Mouse (Mus musculus): ENCODE data around the gene Olfr765.
A peak's percentile ranks its signal among the peaks of the same experiment; 100 is the strongest.
"Not testable (repeated sequence)": the region's sequence is repeated elsewhere in the genome, so short reads cannot be mapped to it uniquely, and the experiment has no call there.

Gene Olfr765

DNA sequence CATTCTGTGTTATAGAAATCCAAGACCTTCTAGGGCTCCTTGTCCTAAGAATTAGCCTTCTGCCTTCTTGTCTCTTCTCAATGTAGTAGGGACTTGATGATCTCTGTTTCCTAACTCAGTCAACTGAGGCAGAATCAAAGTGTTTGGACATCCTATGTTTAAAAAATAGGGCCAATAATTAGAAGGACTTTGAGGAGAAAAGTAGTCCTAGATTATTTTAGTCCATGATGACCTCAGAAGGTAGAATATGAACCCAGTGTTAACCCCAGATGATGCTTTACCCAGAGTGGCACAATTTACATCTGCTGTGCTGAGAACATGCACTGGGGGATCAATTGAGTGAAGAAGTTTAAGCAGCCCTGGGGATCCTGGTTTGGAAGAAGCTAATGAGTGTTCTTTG is at the start of gene Olfr765:
Gene Olfr765 (minus strand): TSS at position 101 of the 400 bp plus-strand sequence.
- not testable (repeated sequence) for DNase-seq

DNA sequence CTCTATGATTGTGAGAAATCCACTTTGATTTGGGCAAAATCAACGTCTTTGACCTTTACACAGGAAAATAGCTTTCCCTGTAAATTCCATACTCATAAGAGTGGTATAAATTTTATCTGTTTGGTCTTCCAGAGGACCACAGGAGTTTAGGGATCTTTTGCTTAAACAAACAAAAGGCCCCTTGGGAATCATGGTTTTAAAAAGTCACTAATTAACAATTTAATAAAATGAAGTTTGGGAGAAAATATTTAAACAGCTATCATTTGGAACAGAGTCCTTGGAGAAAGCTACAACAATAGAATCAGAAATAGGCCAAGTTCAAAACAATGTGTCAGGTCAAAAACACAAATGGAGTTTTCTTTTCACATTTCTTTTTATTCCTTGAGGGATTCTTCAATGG is 49.5 kb upstream of the Olfr765 start, which contains the start of gene Olfr768:
Gene Olfr768 (minus strand): TSS at position 101 of the 400 bp plus-strand sequence.
- DNase-seq, result no peak

DNA sequence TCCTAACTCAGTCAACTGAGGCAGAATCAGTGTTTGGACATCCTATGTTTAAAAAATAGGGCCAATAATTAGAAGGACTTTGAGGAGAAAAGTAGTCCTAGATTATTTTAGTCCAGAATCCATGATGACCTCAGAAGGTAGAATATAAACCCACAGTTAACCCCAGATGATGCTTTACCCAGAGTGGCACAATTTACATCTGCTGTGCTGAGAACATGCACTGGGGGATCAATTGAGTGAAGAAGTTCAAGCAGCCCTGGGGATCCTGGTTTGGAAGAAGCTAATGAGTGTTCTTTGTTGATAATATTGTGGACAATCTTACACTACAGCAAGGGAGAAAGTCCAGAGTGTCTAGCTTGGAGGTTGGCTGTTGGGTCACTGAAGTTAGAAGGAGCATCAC is 33.0 kb upstream of the Olfr765 start, which contains the start of gene Olfr767:
Gene Olfr767 (minus strand): TSS at position 101 of the 400 bp plus-strand sequence.
- not testable (repeated sequence) for DNase-seq

DNA sequence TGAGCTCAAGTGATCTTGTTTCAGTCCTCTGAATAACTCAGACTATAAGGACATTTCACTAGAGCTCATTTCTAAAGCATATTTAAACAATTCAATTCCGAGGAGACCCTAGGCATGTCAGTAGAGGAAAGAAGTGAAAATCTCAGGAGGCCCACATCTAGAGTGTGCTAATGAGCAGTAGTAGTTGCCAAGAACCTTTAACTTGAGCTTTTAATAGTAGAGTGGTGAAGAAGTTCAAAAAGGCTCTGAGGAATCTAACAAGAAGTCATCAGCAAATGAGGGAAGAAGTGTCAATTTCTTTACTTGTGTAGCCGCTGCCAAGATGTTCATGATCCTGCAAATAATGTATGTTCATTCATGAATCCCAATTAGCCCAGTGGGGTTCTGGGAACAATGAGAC is 19.1 kb upstream of the Olfr765 start, which contains the start of gene Olfr766-ps1:
Gene Olfr766-ps1 (minus strand): TSS at position 101 of the 400 bp plus-strand sequence.
- DNase-seq, result no peak

DNA sequence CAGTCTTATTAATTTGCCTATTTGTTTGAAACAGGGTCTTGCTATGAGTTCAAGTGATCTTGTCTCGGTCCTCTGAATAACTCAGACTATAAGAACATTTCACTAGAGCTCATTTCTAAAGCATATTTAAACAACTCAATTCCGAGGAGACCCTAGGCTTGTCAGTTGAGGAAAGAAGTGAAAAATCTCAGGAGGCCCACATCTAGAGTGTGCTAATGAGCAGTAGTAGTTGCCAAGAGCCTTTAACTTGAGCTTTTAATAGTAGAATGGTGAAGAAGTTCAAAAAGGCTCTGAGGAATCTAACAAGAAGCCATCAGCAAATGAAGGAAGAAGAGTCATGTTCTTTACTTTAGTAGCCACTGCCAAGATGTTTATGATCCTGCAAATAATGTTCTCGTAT is 10.0 kb downstream of the Olfr765 start, which contains the start of gene Olfr764-ps1:
Gene Olfr764-ps1 (minus strand): TSS at position 101 of the 400 bp plus-strand sequence.
- no peak for DNase-seq

DNA sequence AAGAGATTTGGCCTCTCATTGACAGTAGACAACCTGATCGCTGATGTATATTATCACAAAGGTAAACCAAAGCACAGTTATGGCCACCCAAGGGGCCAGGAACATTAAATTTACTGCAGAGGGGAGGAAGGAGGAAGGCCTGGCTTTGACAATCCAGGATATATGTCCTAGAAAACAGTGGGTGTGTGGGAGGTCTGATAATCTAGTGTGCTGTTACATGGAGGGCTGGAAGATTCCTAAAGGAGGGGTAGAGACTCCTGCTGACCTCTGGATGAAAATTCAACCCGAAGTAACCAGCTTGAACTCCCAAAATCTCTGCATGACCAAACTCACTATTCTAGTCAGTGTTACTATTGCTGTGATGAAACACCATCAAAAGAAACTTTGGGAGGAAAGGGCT is 21.5 kb downstream of the Olfr765 start:
- DNase-seq, result no peak

DNA sequence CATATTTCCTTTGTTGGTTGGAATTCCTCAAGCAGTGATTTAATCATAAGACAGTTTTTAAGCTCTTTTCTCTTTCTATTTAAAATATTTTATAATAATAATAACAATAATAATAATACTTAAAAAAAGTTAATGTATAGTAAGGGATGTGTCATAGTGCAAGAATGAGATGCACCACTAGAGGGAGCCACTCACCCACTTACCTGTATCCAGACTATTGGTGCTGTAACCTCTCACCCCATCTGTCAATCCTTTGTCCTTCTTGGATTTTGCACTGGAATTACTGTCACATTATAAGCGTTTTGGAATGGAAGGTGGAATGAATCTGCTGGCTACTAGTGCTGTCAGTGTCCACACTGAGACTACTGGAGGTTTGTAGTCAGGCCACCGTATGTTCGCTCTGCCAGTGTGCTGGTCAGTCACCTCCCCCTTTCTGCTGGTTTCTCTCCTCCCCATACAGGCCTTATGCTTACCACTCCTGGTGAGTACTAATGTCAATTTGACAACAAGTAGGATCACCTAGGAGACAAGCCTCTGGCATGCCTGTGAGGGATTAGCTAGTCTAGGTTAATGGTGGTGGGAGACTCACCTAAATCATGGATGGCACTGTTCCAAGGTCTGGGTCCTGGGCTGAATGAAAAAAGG is 23.7 kb downstream of the Olfr765 start:
- DNase-seq, result peak; percentile 36

DNA sequence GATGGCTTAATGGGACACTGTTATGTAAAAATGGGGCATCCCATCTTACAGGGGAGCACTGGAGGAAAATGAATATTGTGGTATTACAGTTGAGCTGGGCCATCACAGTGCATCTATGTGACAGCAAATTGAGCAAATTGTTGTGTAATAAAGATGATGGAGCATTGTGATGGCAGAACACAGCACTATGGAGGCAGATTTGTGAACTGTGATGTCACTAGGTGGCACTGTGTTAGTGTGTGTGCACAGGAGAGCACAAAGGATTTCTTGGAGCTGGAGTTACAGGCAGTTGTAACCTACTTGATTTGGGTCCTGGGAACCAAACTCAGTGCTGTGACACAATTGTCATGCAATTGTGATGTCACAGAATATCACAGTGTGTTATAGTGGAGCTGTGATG is 26.5 kb downstream of the Olfr765 start:
- DNase-seq, result no peak

DNA sequence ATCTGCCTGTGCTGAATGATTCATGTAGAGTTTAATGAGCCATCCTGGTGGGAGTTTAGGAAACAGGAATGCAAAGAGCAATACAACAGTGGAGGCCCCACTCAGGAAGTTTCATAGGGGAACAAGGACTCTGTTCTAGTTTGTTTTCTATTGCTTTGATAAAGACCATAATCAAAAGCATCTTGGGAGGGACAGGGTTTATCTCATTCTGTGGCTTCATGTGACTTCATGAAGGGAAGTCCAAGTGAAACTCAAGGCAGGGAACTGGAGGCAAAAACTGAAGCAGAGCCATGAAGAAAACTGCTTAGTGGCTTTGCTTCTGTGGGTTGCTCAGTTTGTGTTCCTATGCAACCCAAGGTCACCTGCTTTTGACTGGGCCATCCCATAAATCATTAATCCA is 35.3 kb downstream of the Olfr765 start:
- DNase-seq, result no peak

DNA sequence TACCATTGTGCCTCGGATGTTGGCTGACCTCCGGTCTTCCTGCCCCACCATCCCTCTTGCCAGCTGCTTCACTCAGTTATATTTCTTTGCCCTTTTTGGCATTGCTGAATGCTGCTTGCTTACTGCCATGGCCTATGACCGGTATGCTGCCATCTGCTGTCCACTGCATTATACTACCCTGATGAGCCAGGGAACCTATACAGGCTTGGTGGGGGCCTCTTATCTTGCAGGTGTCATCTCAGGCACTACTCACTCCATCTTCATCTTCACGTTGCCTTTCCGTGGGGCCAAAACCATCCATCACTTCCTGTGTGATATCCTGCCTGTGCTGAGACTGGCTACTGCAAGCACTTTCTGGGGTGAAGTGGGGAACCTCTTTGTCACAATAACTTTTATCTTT is 38.3 kb downstream of the Olfr765 start:
- DNase-seq, result not testable (repeated sequence)

DNA sequence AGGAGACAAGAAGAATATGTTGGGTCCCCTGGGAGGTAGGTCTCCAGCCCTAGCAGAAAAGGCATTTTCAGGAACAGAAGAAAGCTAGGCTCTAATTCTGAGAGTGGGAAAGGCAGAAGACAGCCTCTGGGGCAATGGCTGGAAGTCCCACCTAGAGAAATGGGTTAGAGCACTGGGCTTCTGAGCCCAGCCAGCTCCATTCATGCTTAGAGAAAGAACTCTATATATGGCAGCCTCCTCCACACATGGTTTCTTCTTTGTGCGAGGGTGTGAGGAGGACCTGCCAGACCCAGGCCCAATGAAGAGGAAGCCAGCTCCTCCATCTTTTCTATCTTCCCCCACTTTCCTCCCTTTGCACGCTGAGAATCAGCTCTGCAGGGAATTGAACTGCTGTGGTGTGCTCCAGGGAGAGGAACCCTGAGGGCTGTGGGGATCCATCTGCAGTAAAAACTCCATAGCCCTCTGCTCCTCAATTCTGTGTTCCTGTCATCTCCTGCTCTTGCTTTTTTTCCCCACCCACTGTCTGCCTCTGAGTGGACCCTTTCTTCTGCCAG is 39.4 kb downstream of the Olfr765 start, which contains the start of gene Olfr763:
Gene Olfr763 (plus strand): TSS at position 504 of the 554 bp plus-strand sequence.
- DNase-seq, result no peak

DNA sequence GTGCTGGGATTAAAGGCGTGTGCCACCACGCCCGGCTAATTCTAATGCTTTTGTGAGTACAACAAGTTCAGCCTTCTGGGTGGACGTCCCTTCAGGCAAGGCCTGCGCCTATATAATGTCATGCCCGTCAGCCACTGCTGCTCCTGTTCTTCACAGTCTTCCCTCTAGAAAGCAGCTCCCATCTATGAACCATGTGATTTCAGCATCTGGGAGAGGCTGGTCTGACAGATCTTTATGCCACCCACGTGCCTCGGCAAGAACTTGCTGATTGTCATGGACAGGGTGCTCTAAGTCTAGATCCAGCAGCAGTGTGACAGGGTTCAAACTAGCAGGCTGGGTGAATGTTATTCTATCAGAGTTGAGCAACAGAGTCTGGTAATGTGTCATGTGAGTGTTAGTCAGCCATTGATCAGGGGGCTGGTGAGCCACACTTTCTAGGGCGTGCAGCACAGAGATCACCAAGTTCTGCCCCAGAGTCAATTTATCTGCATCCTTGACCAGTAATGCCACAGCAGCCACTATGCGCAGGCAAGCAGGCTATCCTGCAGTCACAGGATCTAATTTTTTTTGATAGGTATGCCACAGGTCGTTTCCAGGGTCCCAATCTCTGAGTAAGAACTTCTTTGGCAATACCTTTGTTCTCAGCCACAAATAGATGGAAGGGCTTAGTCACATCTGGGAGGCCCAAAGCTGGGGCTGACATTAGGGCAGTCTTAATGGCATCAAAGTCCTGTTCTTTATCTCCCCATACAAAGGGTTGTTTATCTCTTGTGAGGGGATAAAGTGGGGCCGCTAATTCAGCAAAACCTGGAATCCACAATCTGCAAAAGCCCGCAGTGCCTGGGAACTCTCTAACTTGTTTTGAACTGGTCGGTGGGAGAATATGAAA is 45.5 kb downstream of the Olfr765 start:
- DNase-seq, result no peak

DNA sequence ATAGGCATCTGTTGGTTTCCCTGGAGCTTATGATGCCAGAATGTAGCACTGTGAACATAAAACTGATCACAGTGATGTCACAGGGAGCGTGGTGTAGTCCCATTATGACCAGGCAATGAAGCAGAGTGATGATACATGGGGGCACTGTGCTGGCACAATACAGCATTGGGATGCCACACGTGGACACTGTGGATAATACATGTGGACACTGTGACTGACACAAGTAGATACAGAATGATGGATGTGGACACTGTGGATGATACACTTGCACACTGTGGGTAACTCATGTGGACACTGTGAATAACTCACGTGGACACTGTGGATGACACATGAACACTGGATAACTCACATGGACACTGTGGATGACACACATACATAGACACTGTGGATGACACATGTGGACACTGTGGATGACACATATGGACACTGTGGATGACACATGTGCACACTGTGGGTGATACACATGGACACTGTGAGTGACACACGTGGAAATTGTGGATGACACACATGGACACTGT is 53.2 kb downstream of the Olfr765 start:
- DNase-seq, result no peak

DNA sequence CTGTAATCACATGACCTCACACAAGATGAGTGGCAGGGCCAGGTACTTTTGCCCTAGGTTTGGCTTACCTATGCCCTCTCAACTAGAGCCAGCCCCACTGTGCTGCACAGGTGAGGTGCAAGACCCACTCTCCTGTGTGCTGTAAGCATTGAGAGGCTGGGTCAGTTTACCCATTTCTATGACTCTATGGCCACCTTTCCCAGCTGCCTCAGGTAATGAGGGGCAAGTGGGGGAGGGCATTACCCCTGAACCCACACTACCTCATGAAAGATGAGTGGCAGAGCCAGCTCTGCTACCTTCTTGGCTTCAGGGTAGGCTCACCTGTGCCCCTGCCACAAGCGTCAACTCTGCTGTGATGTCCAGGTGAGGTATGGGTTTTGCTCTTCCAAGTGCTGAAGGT is 54.0 kb downstream of the Olfr765 start:
- DNase-seq, result no peak

Data from thymus, postnatal 25 days (tissue).